Mouse (Mus musculus) heart, embryonic 12.5 days (tissue): ENCODE results near the gene Arhgap28. TPM values are rescaled to one million over a fixed set of nuclear protein-coding genes. Genes with fewer than 3 reads are reported as not detected.

Source experiments
- ATAC-seq: fragments of 200-750 bp; cut with Nextera tagmentation; 2 replicates; pipeline ENCODE4 v1.8.0; 2017; ENCODE audit warnings: moderate TSS enrichment, moderate library complexity; ENCODE audit not compliant: insufficient number of reproducible peaks, low FRiP score
- H3K27ac ChIP-seq: fragments of 300-500 bp; sonication (generic); 2 replicates; pipeline ENCODE4 v1.5.1; 2016; ENCODE audit warnings: mild to moderate bottlenecking, moderate library complexity; ENCODE audit not compliant: poor library complexity, severe bottlenecking
- H3K27me3 ChIP-seq: fragments of 300-500 bp; sonication (generic); replicated peaks from 2 replicates; pipeline ENCODE4 v1.6.1; 2016; ENCODE audit warnings: mild to moderate bottlenecking, moderate library complexity
- H3K36me3 ChIP-seq: fragments of 300-500 bp; sonication (generic); 2 replicates; pipeline ENCODE4 v1.6.1; 2016; ENCODE audit warnings: mild to moderate bottlenecking, moderate library complexity
- H3K4me1 ChIP-seq: fragments of 300-500 bp; sonication (generic); replicated peaks from 2 replicates; pipeline ENCODE4 v1.6.1; 2016; ENCODE audit warnings: mild to moderate bottlenecking
- H3K4me2 ChIP-seq: fragments of 300-500 bp; sonication (generic); 2 replicates; pipeline ENCODE4 v1.6.1; 2016; ENCODE audit warnings: mild to moderate bottlenecking, moderate library complexity
- H3K4me3 ChIP-seq: fragments of 300-500 bp; sonication (generic); 2 replicates; pipeline ENCODE4 v1.5.1; 2016; ENCODE audit warnings: mild to moderate bottlenecking
- H3K9ac ChIP-seq: fragments of 300-500 bp; sonication (generic); 2 replicates; pipeline ENCODE4 v1.6.1; 2016; ENCODE audit warnings: mild to moderate bottlenecking, moderate library complexity
- H3K9me3 ChIP-seq: fragments of 300-500 bp; sonication (generic); replicated peaks from 2 replicates; pipeline ENCODE4 v1.6.1; 2016; ENCODE audit warnings: mild to moderate bottlenecking, moderate library complexity
- WGBS: fragments of 180-500 bp; shearing (Covaris S2); methylation state at CpG from one replicate; pipeline ENCODE4 v1.1.7; 2016; 5-methylcytosine and 5-hydroxymethylcytosine counted together
- polyA plus RNA-seq: library from polyadenylated mRNA; unstranded; fragments of >200 nt; fragmentation: Nextera tagmentation; extraction: Ambion mirVana; gene quantifications from 2 replicates; pipeline ENCODE4 v1.2.1, GENCODE M21; 2016

The Arhgap28 gene
- polyA plus RNA-seq, 1 experiment from 2014 or later = 25.4 TPM

DNA sequence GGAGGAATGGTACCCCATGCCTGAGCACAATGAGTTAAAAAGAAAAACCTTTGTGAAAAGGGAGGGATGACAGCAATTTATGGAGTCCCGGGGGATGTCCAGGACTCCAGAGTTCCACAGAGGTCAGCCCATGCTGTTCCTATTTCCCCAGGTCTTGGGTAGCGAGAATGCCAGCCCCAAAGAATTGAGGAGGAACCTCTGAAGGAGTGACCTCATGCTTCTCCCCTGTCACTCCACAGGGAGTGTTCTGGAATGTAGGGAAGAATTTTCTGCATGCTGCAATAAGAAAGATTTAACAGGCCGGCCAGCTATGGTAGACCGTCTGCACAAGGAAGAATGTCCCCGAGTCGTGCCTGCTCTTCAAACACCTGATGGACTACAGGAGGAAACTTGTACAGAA is 72.5 kb downstream of the Arhgap28 start:
- Histone ChIP-seq H3K36me3 (peaks cover 16% of the 10 kb centered on the region), H3K9me3 (no peaks in the 10 kb centered on the region), H3K4me1 (peaks cover 11% of the 10 kb centered on the region; the same call in 1 of the 2 replicates), H3K9ac (no peak overlapping the region), H3K4me3 (no peak overlapping the region), H3K27ac (no peak overlapping the region), H3K4me2 (no peak overlapping the region), H3K27me3 (no peaks in the 10 kb centered on the region)
- WGBS = 58% methylated on average over 6 of the region's 6 CpGs
- 0 out of 2 replicates have a peak, but pooled peaks have one; percentile 18 for ATAC-seq

- ATAC-seq = no peak
These were observed 73.0 kb downstream of the Arhgap28 start for GRCm38 (mm10) chr17:67930957-67931356.

DNA sequence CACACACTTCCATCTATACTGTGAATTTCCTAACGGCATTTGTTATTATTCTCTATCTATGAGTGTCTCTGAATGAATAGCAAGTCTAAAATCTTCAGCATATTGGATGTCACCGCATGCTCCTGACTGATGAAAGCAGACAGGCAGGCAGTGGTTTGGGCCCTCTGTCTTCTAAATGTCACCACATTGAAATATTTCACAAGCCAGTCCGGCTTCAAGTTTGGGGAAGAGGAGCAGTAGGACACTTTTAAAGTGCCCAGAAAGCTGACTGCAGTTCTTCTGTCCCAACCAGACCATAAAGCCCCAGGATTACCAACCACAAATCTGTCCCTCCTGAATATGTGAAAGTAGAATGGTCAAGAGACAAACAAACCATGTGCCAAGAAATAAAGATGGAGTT is 73.5 kb downstream of the Arhgap28 start:
- peaks cover 11% of the 10 kb centered on the region; the same call in 1 of the 2 replicates for H3K4me1 ChIP-seq
- no peak overlapping the region for H3K9ac ChIP-seq
- H3K9me3 ChIP-seq = no peaks in the 10 kb centered on the region
- no peak overlapping the region for H3K27ac ChIP-seq
- H3K27me3 ChIP-seq = no peaks in the 10 kb centered on the region
- H3K36me3 ChIP-seq = peaks cover 16% of the 10 kb centered on the region
- WGBS = 77% methylated on average over 3 of the region's 3 CpGs
- H3K4me3 ChIP-seq = no peak overlapping the region
- no peak for ATAC-seq
- H3K4me2 ChIP-seq = no peak overlapping the region

More at GRCm38 (mm10) chr17:67930957-67931356, 73.0 kb downstream of the Arhgap28 start:
- H3K27ac ChIP-seq = no peak overlapping the region
- no peaks in the 10 kb centered on the region for H3K27me3 ChIP-seq
- peaks cover 16% of the 10 kb centered on the region for H3K36me3 ChIP-seq
- H3K4me2 ChIP-seq = no peak overlapping the region
- H3K4me3 ChIP-seq = no peak overlapping the region
- no peaks in the 10 kb centered on the region for H3K9me3 ChIP-seq
- H3K4me1 ChIP-seq = peaks cover 11% of the 10 kb centered on the region; the same call in 1 of the 2 replicates
- no peak overlapping the region for H3K9ac ChIP-seq
- WGBS = 83% methylated on average over 3 of the region's 3 CpGs

GRCm38 (mm10) chr17:67928280-67928679 is 75.6 kb downstream of the Arhgap28 start:
- no peak overlapping the region for H3K27ac ChIP-seq
- no peak overlapping the region for H3K9ac ChIP-seq
- no peaks in the 10 kb centered on the region for H3K27me3 ChIP-seq
- no peaks in the 10 kb centered on the region for H3K9me3 ChIP-seq
- peaks cover 8% of the 10 kb centered on the region for H3K36me3 ChIP-seq
- peaks cover 11% of the 10 kb centered on the region; the same call in 1 of the 2 replicates for H3K4me1 ChIP-seq
- H3K4me2 ChIP-seq = no peak overlapping the region
- ATAC-seq = no peak
- H3K4me3 ChIP-seq = no peak overlapping the region
- WGBS = 82% methylated on average over 6 of the region's 6 CpGs

DNA sequence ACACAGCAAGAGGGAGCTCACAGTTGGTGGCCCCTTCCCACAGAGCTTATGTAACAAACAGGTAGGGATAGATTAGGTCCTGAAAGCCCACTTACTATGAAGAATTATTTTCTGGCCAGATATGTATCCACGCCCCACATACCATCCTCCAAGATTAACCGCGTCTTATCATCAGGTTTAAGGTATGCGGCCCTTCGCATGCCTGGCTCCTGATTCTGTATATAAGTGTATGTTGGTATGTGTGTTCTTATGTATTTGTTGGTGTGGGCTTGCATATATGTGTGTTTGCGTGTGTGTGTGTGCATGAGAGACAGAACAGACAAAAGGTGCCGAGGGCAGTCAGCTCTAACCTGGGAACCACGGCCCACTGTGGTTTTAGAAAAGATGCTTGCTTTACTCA is 76.1 kb downstream of the Arhgap28 start:
- WGBS = 77% methylated on average over 8 of the region's 8 CpGs
- no peak overlapping the region for H3K27ac ChIP-seq

GRCm38 (mm10) chr17:67919959-67920358 is 84.0 kb downstream of the Arhgap28 start:
- no peaks in the 10 kb centered on the region; the same call in 1 of the 2 replicates for H3K27me3 ChIP-seq
- no peaks in the 10 kb centered on the region for H3K4me1 ChIP-seq
- H3K9ac ChIP-seq = no peak overlapping the region
- no peak overlapping the region for H3K27ac ChIP-seq
- no peak overlapping the region for H3K4me2 ChIP-seq
- no peaks in the 10 kb centered on the region for H3K36me3 ChIP-seq
- ATAC-seq = no peak
- no peaks in the 10 kb centered on the region for H3K9me3 ChIP-seq
- H3K4me3 ChIP-seq = no peak overlapping the region
- 78% methylated on average over 7 of the region's 7 CpGs for WGBS

More for the DNA sequence above, 76.1 kb downstream of the Arhgap28 start:
- Histone ChIP-seq H3K9me3 (no peaks in the 10 kb centered on the region), H3K4me1 (peaks cover 11% of the 10 kb centered on the region; the same call in 1 of the 2 replicates), H3K4me3 (no peak overlapping the region), H3K9ac (no peak overlapping the region), H3K36me3 (0 out of 2 replicates have a peak, but pooled peaks cover 5% of the 10 kb centered on the region), H3K4me2 (no peak overlapping the region), H3K27me3 (no peaks in the 10 kb centered on the region)
- ATAC-seq = no peak

DNA sequence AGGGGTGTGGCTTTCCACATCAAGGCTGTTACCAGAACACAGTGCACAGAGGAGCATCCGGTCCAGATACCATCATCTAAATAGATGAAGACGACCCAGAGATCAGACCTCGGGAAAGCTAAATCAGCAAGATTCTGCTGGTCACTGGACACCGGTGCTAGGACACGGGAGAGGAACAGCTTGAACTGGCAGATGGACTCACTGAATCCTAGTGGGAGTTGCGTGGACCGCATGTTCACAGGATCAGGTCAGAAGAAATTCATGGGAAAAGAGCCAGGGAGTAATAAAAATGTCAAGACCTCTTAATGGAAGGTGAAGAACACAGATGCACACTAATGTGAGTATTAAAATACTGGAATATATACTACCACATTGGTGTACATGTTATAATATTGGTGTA is 85.7 kb downstream of the Arhgap28 start:
- WGBS = 83% methylated on average over 7 of the region's 7 CpGs
- Histone ChIP-seq H3K9me3 (no peaks in the 10 kb centered on the region), H3K4me1 (no peaks in the 10 kb centered on the region), H3K9ac (no peak overlapping the region), H3K4me2 (no peak overlapping the region), H3K36me3 (no peaks in the 10 kb centered on the region), H3K4me3 (no peak overlapping the region), H3K27me3 (no peaks in the 10 kb centered on the region; the same call in 1 of the 2 replicates), H3K27ac (no peak overlapping the region)
- ATAC-seq = no peak

GRCm38 (mm10) chr17:67916901-67917300 is 87.0 kb downstream of the Arhgap28 start:
- Histone ChIP-seq H3K9me3 (no peaks in the 10 kb centered on the region), H3K9ac (no peak overlapping the region), H3K4me2 (no peak overlapping the region), H3K27ac (no peak overlapping the region), H3K4me1 (no peaks in the 10 kb centered on the region), H3K4me3 (no peak overlapping the region), H3K27me3 (no peaks in the 10 kb centered on the region; the same call in 1 of the 2 replicates), H3K36me3 (no peaks in the 10 kb centered on the region)
- ATAC-seq = no peak
- 77% methylated on average over 2 of the region's 2 CpGs for WGBS

DNA sequence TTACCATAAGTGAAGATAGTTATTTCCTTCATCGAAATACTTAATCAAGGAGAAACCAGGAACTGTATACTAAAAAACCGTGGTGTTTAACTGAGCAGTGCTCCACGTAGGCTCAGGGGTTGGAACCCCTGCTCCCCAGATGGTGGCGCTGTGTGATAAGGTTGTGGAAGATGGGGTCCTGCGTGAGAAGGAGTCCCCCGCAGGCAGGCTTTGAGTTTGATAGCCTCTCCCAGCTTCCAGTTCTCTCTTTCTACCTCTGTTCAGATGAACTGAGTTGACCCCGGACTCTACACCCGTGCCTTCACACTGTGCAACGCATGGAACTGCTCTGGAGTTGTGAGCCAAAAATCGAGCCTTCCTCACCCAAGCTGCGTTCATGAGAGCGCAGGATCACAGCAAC is 91.3 kb downstream of the Arhgap28 start:
- WGBS = 56% methylated on average over 12 of the region's 12 CpGs
- Histone ChIP-seq H3K9me3 (no peaks in the 10 kb centered on the region), H3K4me2 (no peak overlapping the region), H3K4me3 (no peak overlapping the region), H3K4me1 (peaks cover 10% of the 10 kb centered on the region), H3K27ac (no peak overlapping the region), H3K9ac (no peak overlapping the region), H3K36me3 (no peaks in the 10 kb centered on the region), H3K27me3 (no peaks in the 10 kb centered on the region)
- no peak for ATAC-seq

DNA sequence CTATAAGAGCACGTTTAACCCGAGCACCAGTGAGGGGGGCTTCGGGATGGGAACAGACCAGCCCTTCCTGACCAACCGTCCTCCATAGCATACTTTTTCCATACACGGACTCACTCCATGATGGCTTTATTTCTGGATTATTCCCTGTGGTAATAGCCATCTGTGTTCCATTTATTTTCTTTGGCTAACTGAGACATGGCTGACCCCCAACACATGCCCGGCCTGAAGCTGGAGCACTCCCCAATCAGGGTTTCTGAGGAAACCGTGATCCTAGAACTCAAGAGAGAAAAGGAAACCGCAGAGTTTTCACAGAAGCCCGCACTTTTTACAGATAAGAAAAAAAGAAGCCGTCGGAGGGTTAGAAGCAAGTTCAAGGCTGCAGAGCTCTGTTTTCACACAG is 91.9 kb downstream of the Arhgap28 start:
- H3K36me3 ChIP-seq = no peaks in the 10 kb centered on the region
- ATAC-seq = peak; percentile 18; the same call in 1 of the 2 replicates
- H3K4me3 ChIP-seq = no peak overlapping the region
- H3K27ac ChIP-seq = no peak overlapping the region
- H3K4me1 ChIP-seq = peaks cover 10% of the 10 kb centered on the region
- no peaks in the 10 kb centered on the region for H3K27me3 ChIP-seq
- H3K4me2 ChIP-seq = no peak overlapping the region
- WGBS = 62% methylated on average over 11 of the region's 11 CpGs
- H3K9ac ChIP-seq = no peak overlapping the region
- H3K9me3 ChIP-seq = no peaks in the 10 kb centered on the region

DNA sequence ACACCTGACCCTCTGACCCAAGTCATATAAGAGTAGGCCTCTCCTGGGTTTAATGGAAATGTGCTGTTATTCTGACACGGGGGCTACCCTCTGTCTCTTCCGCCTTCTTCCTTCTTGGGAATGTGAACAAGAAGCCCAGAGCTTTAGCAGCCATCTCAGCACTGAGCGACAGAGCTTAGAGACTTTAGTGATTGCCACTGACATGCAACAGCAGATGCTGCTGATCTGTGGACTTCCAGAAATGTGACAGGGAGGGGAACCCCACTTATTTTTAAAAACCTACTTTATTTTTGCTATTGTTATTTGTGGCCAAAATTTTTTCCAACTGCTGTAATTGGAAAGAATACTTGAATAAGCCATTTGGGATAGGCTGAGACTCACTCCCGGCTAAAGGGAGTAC is 95.4 kb downstream of the Arhgap28 start:
- H3K36me3 ChIP-seq = no peaks in the 10 kb centered on the region
- H3K4me2 ChIP-seq = no peak overlapping the region
- H3K4me3 ChIP-seq = no peak overlapping the region
- no peaks in the 10 kb centered on the region for H3K9me3 ChIP-seq
- H3K9ac ChIP-seq = no peak overlapping the region
- 75% methylated on average over 4 of the region's 4 CpGs for WGBS
- ATAC-seq = no peak
- peaks cover 17% of the 10 kb centered on the region for H3K4me1 ChIP-seq
- H3K27me3 ChIP-seq = no peaks in the 10 kb centered on the region
- no peak overlapping the region for H3K27ac ChIP-seq

DNA sequence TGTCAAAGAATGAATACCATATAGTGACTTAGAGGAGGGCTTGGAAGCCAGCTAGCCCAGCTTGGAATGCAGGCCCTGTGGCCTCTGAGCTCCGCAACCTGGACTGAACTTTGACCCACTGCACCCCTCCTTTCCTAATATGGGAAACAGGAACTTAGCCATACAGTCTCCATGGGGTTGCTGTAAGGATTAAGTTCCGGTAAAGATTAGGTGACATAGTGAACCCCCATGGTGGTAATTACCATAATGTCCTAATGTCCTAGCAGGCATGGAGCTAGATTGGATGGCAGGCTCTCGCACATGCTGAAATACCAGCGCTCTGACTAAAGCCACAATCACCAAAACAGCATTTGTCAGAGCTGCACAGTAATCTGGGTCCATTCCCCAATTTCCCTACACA is 95.8 kb downstream of the Arhgap28 start:
- H3K4me3 ChIP-seq = no peak overlapping the region
- ATAC-seq = no peak
- no peak overlapping the region for H3K27ac ChIP-seq
- no peak overlapping the region for H3K9ac ChIP-seq
- H3K4me2 ChIP-seq = no peak overlapping the region
- H3K9me3 ChIP-seq = no peaks in the 10 kb centered on the region
- no peaks in the 10 kb centered on the region for H3K27me3 ChIP-seq
- H3K36me3 ChIP-seq = no peaks in the 10 kb centered on the region
- WGBS = 75% methylated on average over 4 of the region's 4 CpGs
- peaks cover 17% of the 10 kb centered on the region for H3K4me1 ChIP-seq
